Mouse (Mus musculus) heart, adult 10 weeks (tissue): ENCODE data around the gene Aldh18a1. TPM values are rescaled to one million over a fixed set of nuclear protein-coding genes. Genes with fewer than 3 reads are reported as not detected.

Source experiments
- polyA plus RNA-seq: library from polyadenylated mRNA; stranded (reverse); fragments of 350-450 nt; fragmentation: Illumina TruSeq; extraction: RNeasy Lipid Tissue Mini Kit (QIAGEN cat#74804); gene quantifications from one replicate; pipeline ENCODE4 v1.2.3, GENCODE M21; 2014; ENCODE audit warnings: low read depth, low replicate concordance

The Aldh18a1 gene
- 5.4 TPM for polyA plus RNA-seq

DNA sequence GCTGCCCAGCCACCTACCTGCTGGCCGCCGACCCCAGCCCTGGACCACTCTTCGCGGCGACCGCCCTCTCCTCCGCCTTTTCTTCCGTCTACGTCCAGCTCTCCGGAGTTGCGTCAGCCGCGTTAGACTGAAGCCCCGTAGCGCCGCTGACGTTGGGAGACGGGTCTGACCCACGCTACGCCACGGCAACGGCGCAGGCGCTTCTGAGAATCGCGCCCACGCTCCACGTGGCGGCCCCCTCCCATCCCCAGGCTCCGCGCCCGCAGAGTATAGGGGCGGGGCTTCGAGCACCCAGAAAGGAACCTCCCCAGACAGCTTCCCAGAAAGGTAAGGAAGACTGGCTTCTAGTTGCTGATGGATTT, at the start of gene Aldh18a1:
TSS of gene Aldh18a1 (minus strand) at position 171 of the 362 bp plus-strand sequence.

DNA sequence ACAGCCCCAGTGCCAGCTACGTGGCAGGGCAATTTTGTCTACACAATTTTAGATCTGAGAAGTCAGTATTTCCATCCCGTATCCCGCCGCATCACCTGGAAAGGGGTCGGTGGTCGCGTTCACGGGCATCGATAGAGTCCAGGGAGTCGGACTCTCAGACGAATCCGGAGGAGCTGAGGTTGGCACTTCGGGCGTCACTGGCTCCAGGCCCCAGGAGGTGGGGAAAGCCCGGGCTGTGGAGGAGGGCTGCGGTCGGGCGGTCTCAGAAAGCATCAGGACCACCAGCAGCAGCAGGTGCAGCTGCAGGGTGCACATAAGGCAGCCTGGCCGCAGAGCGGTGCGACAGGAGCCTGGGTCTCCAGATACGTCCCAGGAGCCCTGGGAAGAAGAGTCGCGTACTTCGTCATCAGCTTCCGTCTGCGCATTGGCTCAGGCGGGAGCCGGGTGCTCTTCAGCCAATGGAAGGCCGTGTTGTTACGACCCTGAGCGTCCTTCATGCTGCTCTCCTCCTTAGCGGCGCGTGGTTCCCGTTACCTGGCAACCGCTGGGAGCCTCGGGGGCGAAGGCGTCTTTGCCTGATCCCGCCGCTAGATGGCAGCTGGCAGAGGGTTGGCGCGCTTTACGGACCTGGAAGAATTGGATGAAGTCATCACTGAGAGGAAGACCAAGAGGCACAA, 23.7 kb upstream of the Aldh18a1 start, which contains the start of the genes Tctn3 and Entpd1:
TSS of gene Tctn3 (minus strand) at position 404 of the 677 bp plus-strand sequence.
TSS of gene Entpd1 (plus strand) at position 537 of the 677 bp plus-strand sequence.

DNA sequence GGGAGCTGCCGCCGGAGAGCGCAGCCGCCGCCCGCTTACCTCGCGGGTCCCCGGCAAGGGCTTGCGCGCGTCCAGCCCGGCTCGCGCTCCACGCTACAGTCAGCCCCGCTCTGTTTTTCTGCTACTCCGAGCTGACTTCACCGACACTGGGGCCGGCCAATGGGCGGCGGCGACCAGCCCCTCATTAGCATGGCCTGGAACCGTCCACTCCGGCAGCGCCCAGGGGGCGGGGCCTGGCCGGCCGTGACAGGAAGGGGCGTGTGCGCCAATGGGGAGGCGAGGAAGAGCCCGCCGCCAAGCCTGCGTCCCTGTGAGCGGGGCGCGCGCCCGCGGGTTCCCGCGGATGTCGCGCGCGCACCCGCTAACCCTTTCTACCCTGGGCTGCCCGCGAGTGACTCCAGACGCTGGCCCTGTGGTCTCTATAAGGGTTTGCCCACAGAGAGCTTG, 74.6 kb downstream of the Aldh18a1 start, which contains the start of gene Sorbs1:
TSS of gene Sorbs1 (minus strand) at position 148 of the 447 bp plus-strand sequence.

Other genes starting within 250 kb of the Aldh18a1 start
- gene Sorbs1, start 74.7 kb downstream of the Aldh18a1 start, polyA plus RNA-seq = 530 TPM
- gene Tctn3, start 23.8 kb upstream of the Aldh18a1 start, polyA plus RNA-seq = 7.0 TPM
- gene Entpd1, start 23.9 kb upstream of the Aldh18a1 start, polyA plus RNA-seq = 11.9 TPM
- gene Cc2d2b, start 160.3 kb upstream of the Aldh18a1 start, polyA plus RNA-seq = not detected
- 4.7 TPM for gene Ccnj, start 242.8 kb upstream of the Aldh18a1 start, polyA plus RNA-seq